Mouse (Mus musculus): Measurements from ENCODE around the gene Kcnj15. TPM values are rescaled to one million over a fixed set of nuclear protein-coding genes. Genes with fewer than 3 reads are reported as not detected.

Kcnj15 gene
- polyA plus RNA-seq, 1 experiment, result 0.01 TPM

GRCm38 (mm10) chr16:95348555-95348954, 91.2 kb downstream of the Kcnj15 start:
- no peak overlapping the region for H3K4me2 ChIP-seq (ENCODE audit: low read depth)
- peaks cover under 1% of the 10 kb centered on the region for H3K27me3 ChIP-seq (ENCODE audit: control insufficient read depth, insufficient read depth, insufficient read length)
- H3K36me3 ChIP-seq (ENCODE audit: control insufficient read depth, insufficient read depth), result no peaks in the 10 kb centered on the region
- TF ChIP-seq TCF12 (IDR thresholded peaks at IDR 0.05; ENCODE audit: insufficient read depth, poor library complexity, severe bottlenecking), result no peak
- no peak for TF ChIP-seq MYOG (IDR thresholded peaks at IDR 0.05; ENCODE audit: control insufficient read depth in 1 of 3, insufficient read depth in 1 of 3, insufficient read length in 2 of 3, low read depth in 2 of 3)
- TF ChIP-seq SRF (IDR thresholded peaks at IDR 0.05; ENCODE audit: control insufficient read depth, insufficient read length, low read depth), result no peak
- no peak for TF ChIP-seq POLR2AphosphoS2 (IDR thresholded peaks at IDR 0.05; ENCODE audit: insufficient read length, low read depth)
- TF ChIP-seq MYOD1 (IDR thresholded peaks at IDR 0.05; ENCODE audit: control insufficient read depth in 1 of 3, insufficient read length in 2 of 3, low read depth in 2 of 3), result no peak
- TF ChIP-seq TCF3 (IDR thresholded peaks at IDR 0.05; ENCODE audit: insufficient read length, low read depth), result no peak
- no peak for TF ChIP-seq POLR2A (IDR thresholded peaks at IDR 0.05; ENCODE audit: insufficient read length, low read depth)
- no peaks in the 10 kb centered on the region for H3K79me2 ChIP-seq (ENCODE audit: control insufficient read depth, insufficient read depth)
- H3ac ChIP-seq (ENCODE audit: control insufficient read depth, insufficient read length), result no peak overlapping the region
- H3K4me3 ChIP-seq, result no peak overlapping the region

GRCm38 (mm10) chr16:95349344-95349743, 92.0 kb downstream of the Kcnj15 start:
- H3K36me3 ChIP-seq (ENCODE audit: control insufficient read depth, insufficient read depth), result no peaks in the 10 kb centered on the region
- H3K27me3 ChIP-seq (ENCODE audit: control insufficient read depth, insufficient read depth, insufficient read length), result peaks cover 4% of the 10 kb centered on the region
- TF ChIP-seq MYOD1 (IDR thresholded peaks at IDR 0.05; ENCODE audit: control insufficient read depth in 1 of 3, insufficient read length in 2 of 3, low read depth in 2 of 3) (no peak), TCF12 (IDR thresholded peaks at IDR 0.05; ENCODE audit: insufficient read depth, poor library complexity, severe bottlenecking) (no peak), TCF3 (IDR thresholded peaks at IDR 0.05; ENCODE audit: insufficient read length, low read depth) (no peak), POLR2AphosphoS2 (IDR thresholded peaks at IDR 0.05; ENCODE audit: insufficient read length, low read depth) (no peak), CEBPB (IDR thresholded peaks at IDR 0.05; ENCODE audit: insufficient read depth, poor library complexity, severe bottlenecking) (no peak), POLR2A (IDR thresholded peaks at IDR 0.05; ENCODE audit: insufficient read length, low read depth) (no peak), REST (IDR thresholded peaks at IDR 0.05; ENCODE audit: insufficient read depth, insufficient read length) (no peak), SRF (IDR thresholded peaks at IDR 0.05; ENCODE audit: control insufficient read depth, insufficient read length, low read depth) (no peak), E2F4 (IDR thresholded peaks at IDR 0.05; ENCODE audit: insufficient read depth) (no peak), MAX (IDR thresholded peaks at IDR 0.05; ENCODE audit: low read depth) (no peak), USF1 (IDR thresholded peaks at IDR 0.05; ENCODE audit: low read depth) (no peak)
- H3K79me2 ChIP-seq (ENCODE audit: control insufficient read depth, insufficient read depth), result no peaks in the 10 kb centered on the region
- no peak overlapping the region for H3K4me2 ChIP-seq (ENCODE audit: low read depth)
- H3K4me3 ChIP-seq, result no peak overlapping the region
- H3ac ChIP-seq (ENCODE audit: control insufficient read depth, insufficient read length), result no peak overlapping the region

GRCm38 (mm10) chr16:95349745-95350144, 92.4 kb downstream of the Kcnj15 start:
- no peaks in the 10 kb centered on the region for H3K79me2 ChIP-seq (ENCODE audit: control insufficient read depth, insufficient read depth)
- H3K4me3 ChIP-seq, result no peak overlapping the region
- H3ac ChIP-seq (ENCODE audit: control insufficient read depth, insufficient read length), result no peak overlapping the region
- H3K27me3 ChIP-seq (ENCODE audit: control insufficient read depth, insufficient read depth, insufficient read length), result peaks cover 4% of the 10 kb centered on the region
- no peak for TF ChIP-seq REST (IDR thresholded peaks at IDR 0.05; ENCODE audit: insufficient read depth, insufficient read length)
- TF ChIP-seq TCF3 (IDR thresholded peaks at IDR 0.05; ENCODE audit: insufficient read length, low read depth), result no peak
- TF ChIP-seq MYOG (IDR thresholded peaks at IDR 0.05; ENCODE audit: control insufficient read depth in 1 of 3, insufficient read depth in 1 of 3, insufficient read length in 2 of 3, low read depth in 2 of 3), result no peak
- TF ChIP-seq POLR2A (IDR thresholded peaks at IDR 0.05; ENCODE audit: insufficient read length, low read depth), result no peak
- TF ChIP-seq E2F4 (IDR thresholded peaks at IDR 0.05; ENCODE audit: insufficient read depth), result no peak
- no peak overlapping the region for H3K4me2 ChIP-seq (ENCODE audit: low read depth)
- H3K36me3 ChIP-seq (ENCODE audit: control insufficient read depth, insufficient read depth), result no peaks in the 10 kb centered on the region

Measured in myocyte (in vitro differentiated cells).